Mouse (Mus musculus): ENCODE results near the gene Prnp.

GRCm38 (mm10) chr2:131971098-131971497 is 61.4 kb downstream of the Prnp start:
- TF ChIP-seq CTCF (IDR thresholded peaks at IDR 0.05; ENCODE audit: borderline replicate concordance, insufficient read depth, low read depth, low read length), result no peak
- TF ChIP-seq POLR2A (IDR thresholded peaks at IDR 0.05; ENCODE audit: borderline replicate concordance, insufficient read depth, low read length), result no peak
